Mouse (Mus musculus): ENCODE data around the gene Oasl2.
A peak's percentile ranks its signal among the peaks of the same experiment; 100 is the strongest.
"Not testable (repeated sequence)": the region's sequence is repeated elsewhere in the genome, so short reads cannot be mapped to it uniquely, and the experiment has no call there.

Gene Oasl2

GRCm38 (mm10) chr5:114915854-114916253, 19.1 kb downstream of the Oasl2 start:
- DNase-seq (ENCODE audit: low read depth): no peak

DNA sequence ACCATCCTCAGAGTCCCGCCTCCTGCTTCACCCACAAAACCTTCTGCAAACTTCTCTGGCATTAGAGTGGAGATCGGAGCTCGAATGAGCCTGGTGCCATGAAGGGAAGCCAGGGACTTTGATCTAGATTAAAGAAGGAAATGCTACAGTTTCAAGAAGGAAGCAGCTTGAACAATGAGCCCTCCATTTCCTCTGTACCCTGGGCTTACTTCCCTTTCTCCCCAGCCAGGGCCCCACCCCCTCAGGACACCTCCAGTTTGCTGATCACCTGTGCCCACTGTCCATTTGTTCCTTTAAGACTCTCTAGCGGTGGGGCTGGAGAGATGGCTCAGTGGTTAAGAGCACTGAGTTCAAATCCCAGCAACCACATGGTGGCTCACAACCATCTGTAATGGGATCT, 20.0 kb downstream of the Oasl2 start:
- DNase-seq (ENCODE audit: low read depth): no peak

DNA sequence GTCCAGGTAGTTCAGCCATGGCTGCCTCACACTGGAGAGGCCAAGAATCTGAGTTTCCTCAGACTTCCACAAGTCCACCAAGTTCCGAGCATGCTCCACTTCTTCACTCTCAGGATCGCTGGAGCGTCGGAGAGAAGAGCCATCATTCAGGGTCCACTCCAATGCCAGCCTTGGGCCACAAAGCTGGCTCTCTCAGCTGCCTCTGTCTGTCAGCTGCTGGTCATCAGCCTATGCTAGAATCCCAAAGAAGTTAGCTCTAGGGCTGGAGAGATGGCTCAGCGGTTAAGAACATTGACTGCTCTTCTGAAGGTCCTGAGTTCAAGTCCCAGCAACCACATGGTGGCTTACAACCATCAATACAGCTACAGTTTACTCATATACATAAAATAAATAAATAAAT, 20.6 kb downstream of the Oasl2 start:
- not testable (repeated sequence) for DNase-seq (ENCODE audit: low read depth)

DNA sequence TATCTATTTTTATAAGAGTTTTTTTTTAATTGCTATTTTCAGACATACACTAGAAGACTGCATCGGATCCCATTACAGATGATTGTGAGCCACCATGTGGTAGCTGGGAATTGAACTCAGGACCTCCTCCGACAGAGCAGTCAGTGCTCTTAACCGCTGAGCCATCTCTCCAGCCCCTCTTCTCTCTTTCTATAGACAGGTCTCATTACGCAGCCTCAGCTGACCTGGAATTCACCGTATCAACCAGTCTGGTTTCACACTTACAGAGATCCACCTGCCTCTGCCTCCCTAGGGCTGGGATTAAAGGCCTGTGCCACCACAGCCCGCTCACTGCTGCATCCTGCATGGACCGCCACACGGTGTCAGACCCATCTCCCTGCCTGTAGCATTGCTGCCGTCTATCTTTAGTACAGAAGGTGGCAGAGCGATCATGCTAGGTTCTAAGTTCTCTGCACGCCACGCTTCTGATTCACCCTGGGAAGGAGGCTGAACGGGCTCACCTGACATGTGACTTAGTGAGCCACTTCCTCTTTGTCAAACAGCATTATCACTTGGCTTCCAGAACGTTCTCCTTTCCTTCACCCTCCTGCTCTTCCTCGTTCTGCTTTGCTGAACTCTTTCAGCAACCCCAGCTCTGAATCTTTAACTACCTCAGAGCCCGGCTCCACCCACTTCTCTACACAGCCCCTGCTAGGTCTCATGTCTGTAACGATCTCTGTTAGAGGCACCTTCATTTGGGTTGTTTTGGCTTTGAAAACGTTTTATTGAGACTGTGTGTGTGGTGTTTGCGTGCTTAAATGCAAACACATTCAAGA, 25.0 kb downstream of the Oasl2 start:
- no peak for DNase-seq (ENCODE audit: low read depth)

DNA sequence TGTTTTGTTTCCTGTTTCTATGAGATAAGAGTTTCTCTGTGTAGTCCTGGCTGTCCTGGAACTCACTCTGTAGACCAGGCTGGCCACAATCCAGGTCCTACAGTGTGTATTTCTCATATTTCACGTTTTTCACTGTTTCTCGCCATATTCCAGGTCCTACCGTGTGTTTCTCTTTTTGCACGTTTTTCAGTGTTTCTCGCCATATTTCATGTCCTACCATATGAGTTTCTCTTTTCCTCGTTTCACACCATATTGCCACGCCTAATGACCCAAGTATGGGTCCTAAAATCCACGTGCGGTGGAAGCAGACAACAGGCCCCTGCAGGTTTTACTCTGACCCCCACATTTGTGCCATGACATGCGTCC, 25.6 kb downstream of the Oasl2 start:
- peak; percentile 31 for DNase-seq (ENCODE audit: low read depth)

GRCm38 (mm10) chr5:114922998-114923473, 26.3 kb downstream of the Oasl2 start, which contains the start of gene Oasl1:
Gene Oasl1 (plus strand): TSS chr5:114923240.
- peak; percentile 26 for DNase-seq (ENCODE audit: low read depth)

DNA sequence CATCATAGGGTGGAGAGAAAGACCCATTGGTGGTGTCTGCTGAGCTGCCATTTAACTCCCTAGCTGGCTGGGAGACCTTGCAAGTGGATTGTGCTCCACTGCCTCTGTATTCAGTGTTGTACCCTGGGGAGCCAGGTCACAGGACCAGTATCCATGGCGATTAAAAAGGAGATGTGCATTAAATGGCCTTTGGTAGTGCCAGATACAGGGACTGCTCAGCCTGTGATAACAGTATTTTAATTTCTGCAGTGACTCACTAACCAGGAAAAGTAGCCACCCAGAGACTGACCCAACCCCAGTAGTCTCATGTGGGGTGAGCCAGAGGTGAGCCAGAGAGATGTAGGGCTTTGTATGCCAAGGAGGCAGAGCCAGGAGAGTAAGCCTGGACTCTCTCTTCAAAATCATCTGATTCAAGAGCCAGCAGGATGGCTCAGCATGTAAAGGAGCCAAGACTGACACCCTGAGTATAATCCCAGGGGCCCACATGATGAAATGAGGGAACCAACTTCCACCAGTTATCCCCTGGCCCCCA, 29.5 kb downstream of the Oasl2 start:
- peak; percentile 55 for DNase-seq (ENCODE audit: low read depth)

DNA sequence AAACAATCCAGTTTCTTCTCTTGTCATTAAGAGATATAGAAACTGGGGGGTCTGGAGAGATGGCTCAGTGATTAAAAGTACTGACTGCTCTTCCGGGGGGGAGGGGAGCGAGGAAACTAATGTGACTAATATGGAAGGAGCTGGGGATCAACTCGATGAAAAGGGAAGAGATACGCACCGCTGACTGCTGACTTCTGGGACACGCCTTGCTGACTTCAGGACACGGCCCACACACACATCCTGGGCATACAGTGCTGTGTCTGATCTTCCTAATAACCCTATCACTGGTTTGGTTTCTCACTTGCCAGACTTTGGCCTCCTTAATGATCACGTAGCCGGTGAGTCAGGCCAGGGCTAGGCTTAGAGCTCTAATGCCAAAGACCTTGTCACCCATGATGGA, 30.0 kb downstream of the Oasl2 start:
- DNase-seq (ENCODE audit: low read depth): no peak

- no peak for DNase-seq (ENCODE audit: low read depth)
Measured at GRCm38 (mm10) chr5:114931626-114932025, 34.9 kb downstream of the Oasl2 start.

GRCm38 (mm10) chr5:114933206-114933605, 36.5 kb downstream of the Oasl2 start:
- DNase-seq (ENCODE audit: low read depth): no peak

DNA sequence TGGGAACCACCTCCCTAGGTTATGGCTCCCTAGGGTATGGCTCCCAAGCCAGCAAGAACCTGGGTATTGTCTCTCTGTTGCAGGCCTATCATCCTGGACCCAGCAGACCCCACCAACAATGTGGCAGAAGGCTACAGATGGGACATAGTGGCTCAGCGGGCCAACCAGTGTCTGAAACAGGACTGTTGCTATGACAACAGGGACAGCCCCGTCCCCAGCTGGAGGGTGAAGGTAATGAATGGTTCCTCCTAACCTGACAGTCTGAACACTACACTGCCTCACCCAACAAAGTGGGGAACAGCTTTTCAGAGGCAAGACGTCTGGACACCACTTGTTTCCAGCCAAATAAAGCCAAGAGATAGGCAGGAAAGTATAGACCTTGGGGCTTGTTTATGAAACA, 39.1 kb downstream of the Oasl2 start:
- DNase-seq (ENCODE audit: low read depth): no peak

GRCm38 (mm10) chr5:114941138-114941537, 44.4 kb downstream of the Oasl2 start:
- DNase-seq (ENCODE audit: low read depth): peak; percentile 22

DNA sequence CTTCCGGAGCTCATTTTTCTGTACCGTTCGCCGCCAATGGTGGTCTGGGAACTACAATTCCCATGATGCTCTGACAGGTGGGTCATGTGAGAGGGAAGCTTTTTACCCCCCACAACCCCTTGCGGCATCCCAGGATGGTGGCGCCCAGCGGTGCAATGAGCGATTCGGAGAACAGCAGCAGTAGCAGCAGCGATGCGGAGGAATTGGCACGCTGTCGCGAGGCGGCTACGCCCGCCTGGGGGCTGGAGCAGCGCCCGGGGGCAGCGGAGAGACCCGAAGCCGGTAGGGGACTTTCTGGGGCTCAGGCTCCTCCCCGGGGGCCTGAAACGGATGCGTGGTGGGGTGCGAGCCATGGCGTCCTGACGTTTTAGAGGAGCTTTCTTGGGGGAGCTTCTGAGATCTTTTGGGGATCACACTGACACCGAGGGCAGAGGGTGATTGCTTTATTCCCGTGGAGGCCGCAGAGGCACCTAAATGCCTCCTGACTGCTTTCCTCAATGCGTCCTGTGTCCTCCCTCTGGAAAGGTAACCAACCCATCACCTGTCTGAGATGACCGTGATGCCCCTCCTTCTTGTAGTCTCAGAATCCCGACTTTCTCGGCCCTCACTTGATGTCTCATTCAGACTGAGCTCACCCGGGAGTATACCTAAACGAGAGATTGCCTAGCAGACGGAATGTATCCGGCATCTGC, 45.5 kb downstream of the Oasl2 start, which contains the start of gene 2210016L21Rik:
2210016L21Rik (plus strand) TSS at position 85 of the 692 bp plus-strand sequence.
- peak; percentile 90 for DNase-seq (ENCODE audit: low read depth)

DNA sequence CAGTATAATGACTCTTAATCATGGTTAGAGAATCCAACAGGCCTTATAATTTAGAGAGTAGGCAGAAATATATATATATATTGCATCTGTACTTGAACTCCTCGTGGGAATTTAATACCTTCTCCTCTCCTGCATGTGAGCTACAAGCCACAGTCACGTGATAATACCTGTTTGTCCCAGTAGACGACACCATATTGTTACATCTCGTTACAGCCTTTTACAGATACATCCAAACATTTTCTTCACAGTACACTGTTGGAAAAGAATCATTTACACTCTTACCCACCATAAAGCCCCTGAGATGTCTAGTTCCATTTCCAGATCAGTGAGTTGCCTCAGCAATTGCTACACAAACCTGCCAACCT, 46.0 kb downstream of the Oasl2 start:
- DNase-seq (ENCODE audit: low read depth): no peak

- DNase-seq (ENCODE audit: low read depth): no peak
Measured at GRCm38 (mm10) chr5:114945072-114945471, 48.3 kb downstream of the Oasl2 start.

- peak; percentile 94 for DNase-seq (ENCODE audit: low read depth)
Measured at GRCm38 (mm10) chr5:114948891-114949290, 52.2 kb downstream of the Oasl2 start.

- DNase-seq (ENCODE audit: low read depth): peak; percentile 17
Measured at GRCm38 (mm10) chr5:114949316-114949715, 52.6 kb downstream of the Oasl2 start.

GRCm38 (mm10) chr5:114949812-114950211, 53.1 kb downstream of the Oasl2 start:
- DNase-seq (ENCODE audit: low read depth): no peak

DNA sequence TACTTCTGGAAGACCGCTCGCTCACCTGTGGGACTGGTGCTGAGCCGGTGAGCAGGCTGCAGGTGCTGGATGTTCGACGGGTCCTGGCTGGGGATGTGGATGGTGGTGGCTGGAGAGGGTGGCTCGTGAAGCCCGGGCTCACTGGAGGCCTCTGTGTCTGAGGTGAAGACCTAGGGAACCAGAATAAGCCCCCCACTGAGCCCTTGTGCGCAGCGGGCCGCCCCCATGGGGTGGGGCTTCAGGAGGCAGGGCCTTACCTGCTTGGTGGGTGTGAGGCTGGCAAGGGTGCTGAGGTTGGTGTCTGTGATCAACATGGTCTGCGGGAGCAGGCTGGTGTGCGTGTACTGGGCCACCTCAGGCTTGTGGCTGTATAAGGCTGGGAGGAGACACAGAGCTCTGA, 53.9 kb downstream of the Oasl2 start:
- no peak for DNase-seq (ENCODE audit: low read depth)

- DNase-seq (ENCODE audit: low read depth): no peak
Measured at GRCm38 (mm10) chr5:114951279-114951880, 54.6 kb downstream of the Oasl2 start.

GRCm38 (mm10) chr5:114953326-114953725, 56.6 kb downstream of the Oasl2 start:
- no peak for DNase-seq (ENCODE audit: low read depth)

- no peak for DNase-seq (ENCODE audit: low read depth)
Measured at GRCm38 (mm10) chr5:114958069-114958468, 61.3 kb downstream of the Oasl2 start.

All from NIH3T3 (cell line).